ENCODE assay signal across 28 mouse cellular contexts in genomic region chr9:79762519-79762918, GRCm38 (mm10). TPM values are rescaled to one million over a fixed set of nuclear protein-coding genes. Genes with fewer than 3 reads are reported as not detected.
A peak's percentile ranks its signal among the peaks of the same experiment; 100 is the strongest.
DNase-seq lines count a peak whose midpoint lies in the region; ATAC-seq and TF ChIP-seq lines count a peak whose summit lies in the region.
"Had no signal": no experiment of that assay in that cellular context is flagged by ENCODE, and none has a peak within 500 bp of the region (broad histone marks: within the 10 kb centered on the region; RNA-seq: fewer than 3 reads in every experiment).

No protein-coding gene starts in this region.

- H3K36me3 ChIP-seq in lung, postnatal 0 days (ENCODE audit: insufficient read depth, low read length) = no peaks in the 10 kb centered on the region

- H3K9me3 ChIP-seq in lung, postnatal 0 days (ENCODE audit: low read length) = no peaks in the 10 kb centered on the region
- H3K9me3 ChIP-seq: embryonic facial prominence, embryonic 12.5 days; embryonic facial prominence, embryonic 15.5 days; heart, embryonic 10.5 days; heart, embryonic 13.5 days had no signal

- TF ChIP-seq CTCF in lung, postnatal 0 days (IDR thresholded peaks at IDR 0.05) = peak; percentile 23; the same call in 1 of the 2 replicates
- no peak for TF ChIP-seq CTCF in lung, adult 2 months (IDR thresholded peaks at IDR 0.05; ENCODE audit: insufficient read depth, low read length)

- peaks cover 17% of the 10 kb centered on the region; the same call in 1 of the 2 replicates for H3K4me1 ChIP-seq in lung, postnatal 0 days (ENCODE audit: insufficient read depth, low read depth, low read length)
- H3K4me1 ChIP-seq in lung, adult 2 months (ENCODE audit: control insufficient read depth, insufficient read depth, low read length) = peaks cover 4% of the 10 kb centered on the region; the same call in 1 of the 2 replicates

- 51% methylated on average over 6 of the region's 6 CpGs for WGBS in lung, postnatal 0 days
- WGBS in lung, adult 2 months = 61% methylated on average over 6 of the region's 6 CpGs

- no peak overlapping the region for H3K4me3 ChIP-seq in lung, postnatal 0 days (ENCODE audit: low read depth, low read length)
- no peak overlapping the region for H3K4me3 ChIP-seq in lung, adult 2 months (replicated peaks; ENCODE audit: extremely low read depth, low read depth, low read length)
- H3K4me3 ChIP-seq: embryonic facial prominence, embryonic 12.5 days; embryonic facial prominence, embryonic 15.5 days; gastrocnemius, adult 2 months; heart, adult 2 months; heart, embryonic 10.5 days; heart, embryonic 13.5 days had no signal

- no peak overlapping the region for H3K27ac ChIP-seq in lung, postnatal 0 days (ENCODE audit: low read length)
- H3K27ac ChIP-seq: embryonic facial prominence, embryonic 12.5 days; embryonic facial prominence, embryonic 15.5 days; gastrocnemius, adult 2 months; heart, adult 2 months; heart, embryonic 10.5 days; heart, embryonic 13.5 days; hindbrain, embryonic 14.5 days; hindbrain, postnatal 0 days had no signal

- peak; percentile 77 for TF ChIP-seq EP300 in lung, postnatal 0 days (IDR thresholded peaks at IDR 0.05)

- peak; percentile 92 for DNase-seq in lung, postnatal 0 days (ENCODE audit: low spot score)
- DNase-seq in lung, adult 2 months = no peak
- DNase-seq in lung, postnatal 36 days = peak; percentile 71
- DNase-seq in heart, adult 18-20 months = no peak
- DNase-seq in layer of hippocampus, postnatal 36 days = no peak
- no peak for DNase-seq in left cerebral cortex, adult 9 months (ENCODE audit: low spot score in 2 of 2)
- DNase-seq: adrenal gland, adult 2 months; adrenal gland, postnatal 14 days; cerebellum, adult 11 months; cerebellum, adult 2 months; cerebellum, adult 9-11 months; cerebellum, postnatal 36 days; forebrain, postnatal 0 days; gastrocnemius, adult 2 months; gastrocnemius, postnatal 14 days; heart, adult 2 months; heart, postnatal 14 days; heart, postnatal 4 days had no signal

- H3K9ac ChIP-seq in lung, postnatal 0 days (replicated peaks; ENCODE audit: low read depth) = no peak overlapping the region
- H3K9ac ChIP-seq: embryonic facial prominence, embryonic 12.5 days; embryonic facial prominence, embryonic 15.5 days; forebrain, postnatal 0 days; heart, embryonic 13.5 days; hindbrain, embryonic 14.5 days had no signal

- H3K4me2 ChIP-seq in lung, postnatal 0 days (replicated peaks; ENCODE audit: low read depth, low read length) = no peak overlapping the region
- H3K4me2 ChIP-seq: embryonic facial prominence, embryonic 12.5 days; embryonic facial prominence, embryonic 15.5 days; heart, embryonic 13.5 days; hindbrain, embryonic 14.5 days had no signal

- ATAC-seq in lung, postnatal 0 days = peak; percentile 69
- ATAC-seq in common myeloid progenitor, adult 5-6 weeks (replicated peaks; ENCODE audit: low read depth, poor library complexity, severe bottlenecking) = peak; percentile 39; the same call in 1 of the 2 replicates
- ATAC-seq: CD4-positive, CD25-positive, alpha-beta regulatory T cell, adult 4 months; forebrain, embryonic 14.5 days; forebrain, postnatal 0 days; hindbrain, postnatal 0 days had no signal

- TF ChIP-seq POLR2A in lung, adult 2 months (IDR thresholded peaks at IDR 0.05; ENCODE audit: borderline replicate concordance, extremely low read depth, low read depth, low read length) = no peak

- H3K27me3 ChIP-seq in lung, postnatal 0 days (replicated peaks; ENCODE audit: insufficient read depth, low read length) = no peaks in the 10 kb centered on the region
- H3K27me3 ChIP-seq: embryonic facial prominence, embryonic 12.5 days; embryonic facial prominence, embryonic 15.5 days; heart, embryonic 13.5 days had no signal

RNA-seq across cellular contexts. Expression of gene Cox7a2, which starts 2.8 kb away (rescaled TPM):
- polyA plus RNA-seq in lung, postnatal 0 days (2015; fragmentation: Nextera tagmentation; extraction: Ambion mirVana) = 593 and 634 TPM in 2 replicates
- 76.1 and 102 TPM in 2 replicates for polyA plus RNA-seq in lung, adult 2 months (2012; rRNA removed)
- 99.8 and 129 TPM in 2 replicates for total RNA-seq in common myeloid progenitor, adult 5-6 weeks (2017)
- 1,000 to 10,000 TPM in 1 of 2 experiments, 100 to 1,000 TPM in 1; 936 to 1,036 TPM for total RNA-seq in heart, adult 18-20 months (2021)
- total RNA-seq in layer of hippocampus, postnatal 36 days (2021) = 100 to 1,000 TPM; 304 to 337 TPM

RNA-seq across cellular contexts. Expression of gene Tmem30a, which starts 30.8 kb away (rescaled TPM):
- polyA plus RNA-seq in lung, postnatal 0 days (2015; fragmentation: Nextera tagmentation; extraction: Ambion mirVana) = 129 and 140 TPM in 2 replicates
- polyA plus RNA-seq in lung, adult 2 months (2012; rRNA removed) = 62.8 and 82.3 TPM in 2 replicates
- 75.4 and 86.1 TPM in 2 replicates for total RNA-seq in common myeloid progenitor, adult 5-6 weeks (2017)
- total RNA-seq in heart, adult 18-20 months (2021) = 10 to 100 TPM; 63.7 to 65.6 TPM
- total RNA-seq in layer of hippocampus, postnatal 36 days (2021) = 100 to 1,000 TPM; 234 to 260 TPM

RNA-seq across cellular contexts. Expression of gene Col12a1, which starts 43.9 kb away (rescaled TPM):
- 11.5 and 13.3 TPM in 2 replicates for polyA plus RNA-seq in lung, postnatal 0 days (2015; fragmentation: Nextera tagmentation; extraction: Ambion mirVana)
- polyA plus RNA-seq in lung, adult 2 months (2012; rRNA removed) = 15.1 and 22.0 TPM in 2 replicates
- total RNA-seq in common myeloid progenitor, adult 5-6 weeks (2017) = not detected in 2 replicates
- 1 to 10 TPM in 1 of 2 experiments, under 1 TPM in 1; 0.42 to 1.2 TPM for total RNA-seq in heart, adult 18-20 months (2021)
- total RNA-seq in layer of hippocampus, postnatal 36 days (2021) = 1 to 10 TPM; 6.8 to 8.0 TPM
- total RNA-seq: MEL had no signal
- polyA plus RNA-seq: CD4-positive, CD25-positive, alpha-beta regulatory T cell, adult 4 months had no signal

Comparison
In these comparisons a context has a peak if more than half of its experiments do, and no peak if none do; other contexts are left out.
1. DNase-seq: peak in lung, postnatal 0 days (single experiment) and lung, postnatal 36 days (single experiment); none in lung, adult 2 months (single experiment), heart, adult 18-20 months (0 of 2), layer of hippocampus, postnatal 36 days (0 of 2) and left cerebral cortex, adult 9 months (0 of 2).